Mouse (Mus musculus) liver, embryonic 13.5 days (tissue): ENCODE data around the gene Tuba4a. TPM values are rescaled to one million over a fixed set of nuclear protein-coding genes. Genes with fewer than 3 reads are reported as not detected.

Experiments
- ATAC-seq: fragments of 200-750 bp; cut with Nextera tagmentation; 2 replicates; pipeline ENCODE4 v1.8.0; 2017; ENCODE audit warnings: low read depth, mild to moderate bottlenecking, moderate number of reproducible peaks, moderate library complexity
- DNase-seq: peaks from one replicate; pipeline ENCODE4 v3.0.0; 2022
- H3K27ac ChIP-seq: fragments of 300-500 bp; sonication (generic); 2 replicates; pipeline ENCODE4 v1.5.1; 2015; ENCODE audit warnings: moderate library complexity, mild to moderate bottlenecking, inconsistent platforms
- H3K27me3 ChIP-seq: fragments of 300-500 bp; sonication (generic); 2 replicates; pipeline ENCODE4 v1.6.1; 2015; ENCODE audit warnings: mild to moderate bottlenecking, inconsistent platforms
- H3K36me3 ChIP-seq: fragments of 300-500 bp; sonication (generic); 2 replicates; pipeline ENCODE4 v1.6.1; 2015; ENCODE audit warnings: mild to moderate bottlenecking, inconsistent platforms
- H3K4me1 ChIP-seq: fragments of 300-500 bp; sonication (generic); replicated peaks from 2 replicates; pipeline ENCODE4 v1.6.1; 2015; ENCODE audit warnings: inconsistent platforms
- H3K4me2 ChIP-seq: fragments of 300-500 bp; sonication (generic); 2 replicates; pipeline ENCODE4 v1.6.1; 2015; ENCODE audit warnings: inconsistent platforms, mild to moderate bottlenecking, moderate library complexity
- H3K4me3 ChIP-seq: fragments of 300-500 bp; sonication (generic); replicated peaks from 2 replicates; pipeline ENCODE4 v1.5.1; 2015; ENCODE audit warnings: mild to moderate bottlenecking, inconsistent platforms
- H3K9ac ChIP-seq: fragments of 300-500 bp; sonication (generic); 2 replicates; pipeline ENCODE4 v1.6.1; 2015; ENCODE audit warnings: mild to moderate bottlenecking, inconsistent platforms
- H3K9me3 ChIP-seq: fragments of 300-500 bp; sonication (generic); replicated peaks from 2 replicates; pipeline ENCODE4 v1.6.1; 2016; ENCODE audit warnings: inconsistent platforms
- WGBS: fragments of 180-500 bp; shearing (Covaris S2); methylation state at CpG from one replicate; pipeline ENCODE4 v1.1.7; 2015; ENCODE audit not compliant: insufficient replicate concordance; 5-methylcytosine and 5-hydroxymethylcytosine counted together
- microRNA-seq: library from miRNA; unstranded; fragments of <30 nt; microRNA quantifications from one replicate; pipeline ENCODE4, GENCODE M21; 2016
- polyA plus RNA-seq: library from polyadenylated mRNA; unstranded; fragments of >200 nt; fragmentation: Nextera tagmentation; extraction: Ambion mirVana; gene quantifications from 2 replicates; pipeline ENCODE4 v1.2.1, GENCODE M21; 2015

Tuba4a gene
- polyA plus RNA-seq, 1 experiment from 2014 or later, result 456 TPM

DNA sequence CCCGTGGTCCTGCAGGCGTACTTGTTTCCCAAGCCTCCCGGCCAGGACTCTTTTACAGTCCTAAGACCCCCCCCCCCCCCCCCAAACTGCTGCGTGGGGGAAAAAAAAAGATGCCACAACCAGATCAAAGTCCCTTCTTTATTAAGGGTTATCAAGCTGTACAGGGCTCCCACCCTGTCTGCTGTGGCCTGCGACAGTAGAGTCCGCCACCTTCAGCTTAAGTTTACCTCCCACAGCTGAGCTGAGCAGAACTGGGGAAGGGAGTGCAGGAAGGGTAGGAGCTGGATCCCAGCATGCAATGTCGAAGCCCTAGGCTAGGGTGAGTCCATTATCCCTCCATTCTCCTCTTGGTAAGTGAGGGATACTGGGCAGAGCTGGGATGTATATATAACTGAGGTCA, 38.9 kb downstream of the Tuba4a start:
- Histone ChIP-seq H3K9ac (peak overlapping the region; percentile 99), H3K36me3 (peaks cover 76% of the 10 kb centered on the region), H3K4me3 (peak overlapping the region; percentile 95), H3K27me3 (no peaks in the 10 kb centered on the region), H3K27ac (peak overlapping the region; percentile 100), H3K4me2 (peak overlapping the region; percentile 96), H3K9me3 (0 out of 2 replicates have a peak, but pooled peaks cover 4% of the 10 kb centered on the region), H3K4me1 (peaks cover 55% of the 10 kb centered on the region)
- WGBS, result 36% methylated on average over 7 of the region's 7 CpGs
- no peak for DNase-seq
- ATAC-seq, result 0 out of 2 replicates have a peak, but pooled peaks have one; percentile 10

DNA sequence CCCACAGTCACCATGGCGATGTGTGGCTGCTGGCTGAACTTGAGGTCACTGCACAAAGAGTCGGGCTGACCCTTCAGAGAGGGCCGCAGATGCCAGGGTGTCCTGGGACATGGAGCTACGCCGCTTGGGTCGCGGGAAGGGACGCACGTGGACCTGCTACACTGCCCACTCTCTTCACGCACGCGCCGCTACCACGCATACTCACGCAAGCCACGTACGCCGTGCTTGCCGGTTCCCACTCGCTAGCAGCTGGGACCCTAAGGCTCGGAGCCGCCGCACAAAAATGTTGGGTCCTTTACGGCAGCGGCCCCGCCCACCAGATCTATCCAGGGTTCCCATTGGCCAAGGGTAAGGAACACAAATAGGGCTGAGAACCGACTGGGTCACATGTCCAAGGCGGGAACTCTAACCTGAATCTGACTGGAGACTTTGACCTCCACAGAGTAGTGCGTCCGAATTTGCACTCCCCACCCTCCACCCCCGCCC, 39.5 kb downstream of the Tuba4a start, which contains the start of gene Abcb6:
Abcb6 (minus strand) TSS at position 288 of the 486 bp plus-strand sequence.
- H3K27ac ChIP-seq, result peak within 1 kb of the TSS; percentile 100
- H3K4me1 ChIP-seq, result peaks cover 59% of the 10 kb centered on the region
- peak within 1 kb of the TSS; percentile 95 for H3K4me3 ChIP-seq
- DNase-seq (peak; percentile 92), ATAC-seq (peak; percentile 87)
- WGBS, result under 1% methylated on average over 31 of the region's 31 CpGs
- peaks cover 76% of the 10 kb centered on the region for H3K36me3 ChIP-seq
- 0 out of 2 replicates have a peak, but pooled peaks cover 4% of the 10 kb centered on the region for H3K9me3 ChIP-seq
- H3K27me3 ChIP-seq, result no peaks in the 10 kb centered on the region
- peak within 1 kb of the TSS; percentile 99 for H3K9ac ChIP-seq
- peak within 1 kb of the TSS; percentile 96 for H3K4me2 ChIP-seq

DNA sequence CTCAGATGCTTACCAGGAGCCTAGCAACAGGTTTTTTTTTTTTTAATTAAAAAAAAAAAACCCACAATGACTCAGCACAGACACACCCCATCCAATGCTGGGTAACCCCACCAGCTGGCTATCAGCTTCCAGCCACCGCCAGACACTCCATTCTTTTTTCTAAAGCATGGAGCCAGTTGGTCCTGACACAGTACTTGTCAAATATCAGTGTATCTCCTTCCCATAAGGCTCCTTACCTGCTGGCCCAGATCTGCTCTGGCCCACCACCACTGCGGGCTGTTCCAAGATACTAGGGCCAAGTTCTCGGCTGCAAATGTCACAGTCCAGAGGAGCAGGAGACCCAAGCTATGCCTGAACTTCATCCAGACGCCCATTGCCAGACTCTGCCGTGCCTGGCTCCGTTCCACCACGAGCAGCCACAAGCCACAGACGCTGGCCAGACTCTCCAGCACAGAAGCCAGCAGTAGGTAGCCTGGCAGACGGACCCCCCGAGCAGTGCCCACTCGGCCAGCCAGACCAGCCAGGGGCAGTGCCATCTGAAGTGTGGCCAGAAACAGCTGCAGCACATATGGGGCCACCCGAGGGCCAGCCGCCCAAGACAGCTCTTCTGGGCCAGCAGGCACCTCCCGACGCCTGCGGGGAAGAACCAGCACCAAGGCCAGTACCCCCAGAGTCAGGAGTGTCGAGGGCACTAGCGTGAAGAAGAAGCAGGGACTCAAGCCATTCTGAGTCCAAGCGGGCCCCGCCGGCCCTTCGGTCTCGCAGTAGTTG, 40.1 kb downstream of the Tuba4a start:
- WGBS, result 3% methylated on average over 23 of the region's 23 CpGs
- Histone ChIP-seq H3K9me3 (0 out of 2 replicates have a peak, but pooled peaks cover 4% of the 10 kb centered on the region), H3K36me3 (peaks cover 76% of the 10 kb centered on the region), H3K27me3 (no peaks in the 10 kb centered on the region), H3K9ac (peak overlapping the region; percentile 99), H3K4me1 (peaks cover 59% of the 10 kb centered on the region), H3K27ac (peak overlapping the region; percentile 100), H3K4me2 (peak overlapping the region; percentile 96), H3K4me3 (peak overlapping the region; percentile 95)
- peak; percentile 73 for DNase-seq
- ATAC-seq, result peak; percentile 79

DNA sequence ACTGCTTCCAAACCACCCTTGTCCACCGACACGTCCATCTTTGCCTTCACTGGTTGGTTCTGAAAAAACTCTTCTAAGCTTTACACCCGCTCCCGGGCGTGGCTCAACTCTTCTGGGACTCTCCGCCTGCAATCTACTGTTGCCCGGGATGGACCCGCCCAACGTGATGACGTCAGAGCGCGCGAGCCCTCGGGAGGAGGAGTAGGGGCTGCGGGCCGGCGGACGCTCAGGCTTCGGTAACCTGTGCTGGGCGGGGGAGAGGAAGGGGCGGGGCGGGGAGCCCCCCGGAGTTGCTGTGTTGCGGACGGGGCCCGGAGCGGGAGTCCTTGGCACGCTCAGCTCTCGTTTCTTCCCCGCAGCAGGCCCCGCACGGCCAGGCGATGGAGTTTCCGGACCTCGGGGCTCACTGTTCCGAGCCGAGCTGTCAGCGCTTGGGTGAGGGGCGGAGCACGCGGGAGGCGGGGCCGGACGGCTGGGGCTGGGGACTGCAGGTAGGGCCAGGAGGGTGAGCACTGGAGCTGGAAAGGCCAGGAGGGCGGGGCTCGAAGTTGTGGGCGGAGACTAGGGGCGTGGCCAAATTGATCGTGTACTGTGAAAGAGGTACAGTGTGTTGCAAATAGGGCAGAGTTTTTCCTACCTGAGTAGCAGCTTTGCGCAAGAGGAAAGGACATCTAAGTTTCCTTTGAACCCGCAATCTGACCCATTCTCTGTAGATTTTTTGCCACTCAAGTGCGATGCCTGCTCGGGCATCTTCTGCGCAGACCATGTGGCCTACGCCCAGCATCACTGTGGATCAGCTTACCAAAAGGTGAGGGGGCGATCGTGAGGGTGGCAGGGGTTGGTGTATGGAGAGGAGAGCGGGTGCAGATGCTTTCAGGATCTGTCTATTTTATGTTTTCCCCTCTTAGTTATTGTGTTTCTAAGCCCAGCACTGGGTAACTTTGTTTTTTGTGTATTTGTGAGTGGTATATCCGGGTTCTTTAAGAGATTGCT, 50.9 kb downstream of the Tuba4a start, which contains the start of gene Zfand2b:
Zfand2b (plus strand) TSS at position 175 of the 993 bp plus-strand sequence.
- 3% methylated on average over 59 of the region's 59 CpGs for WGBS
- peak within 1 kb of the TSS; percentile 91 for H3K4me2 ChIP-seq
- peak within 1 kb of the TSS; percentile 93 for H3K9ac ChIP-seq
- H3K27me3 ChIP-seq, result no peaks in the 10 kb centered on the region
- DNase-seq, result peak; percentile 97
- peak within 1 kb of the TSS; percentile 89 for H3K4me3 ChIP-seq
- peaks cover 45% of the 10 kb centered on the region for H3K36me3 ChIP-seq
- peak within 1 kb of the TSS; percentile 98 for H3K27ac ChIP-seq
- peaks cover 35% of the 10 kb centered on the region for H3K4me1 ChIP-seq
- peak; percentile 96 for ATAC-seq
- no peaks in the 10 kb centered on the region for H3K9me3 ChIP-seq

DNA sequence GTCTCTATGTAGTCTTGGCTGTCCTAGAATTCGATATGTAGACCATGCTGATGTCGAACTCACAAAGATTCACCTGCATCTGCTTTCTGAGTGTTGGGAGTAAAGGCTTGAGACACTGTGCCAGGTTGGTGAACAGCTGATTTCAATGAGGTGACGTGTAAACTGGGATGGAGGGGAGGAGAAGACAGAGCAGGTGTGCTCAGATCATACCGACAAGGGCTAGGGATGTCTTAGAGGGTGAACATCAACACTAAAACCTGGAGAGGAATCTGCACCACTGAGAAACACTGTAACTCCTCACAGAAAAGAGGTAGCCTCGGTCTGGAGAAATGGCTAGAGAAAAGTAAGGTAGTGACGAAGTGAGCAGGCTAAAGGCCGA, 51.6 kb downstream of the Tuba4a start:
- no peaks in the 10 kb centered on the region for H3K9me3 ChIP-seq
- H3K9ac ChIP-seq, result peak overlapping the region; percentile 93
- H3K4me1 ChIP-seq, result peaks cover 35% of the 10 kb centered on the region
- no peaks in the 10 kb centered on the region for H3K27me3 ChIP-seq
- peaks cover 38% of the 10 kb centered on the region for H3K36me3 ChIP-seq
- ATAC-seq, result peak; percentile 26
- H3K27ac ChIP-seq, result peak overlapping the region; percentile 98
- DNase-seq, result no peak
- H3K4me2 ChIP-seq, result peak overlapping the region; percentile 91
- H3K4me3 ChIP-seq, result peak overlapping the region; percentile 89
- WGBS, result 9% methylated on average over 7 of the region's 7 CpGs

Small RNA genes within 50 kb of the gene (microRNA-seq; reads per million reads assigned to microRNA genes)
- not detected for gene Gm27943

Other genes with a start within 250 kb of the Tuba4a start
- 5.5 and 6.4 TPM in 2 replicates for gene Nhej1, start 94.7 kb downstream of the Tuba4a start, polyA plus RNA-seq
- 0.85 and 1.1 TPM in 2 replicates for gene Slc23a3, start 86.0 kb downstream of the Tuba4a start, polyA plus RNA-seq
- 45.7 and 46.9 TPM in 2 replicates for gene Cnppd1, start 77.2 kb downstream of the Tuba4a start, polyA plus RNA-seq
- gene Retreg2, start 77.1 kb downstream of the Tuba4a start, polyA plus RNA-seq, result 47.3 and 50.5 TPM in 2 replicates
- gene Zfand2b, start 51.2 kb downstream of the Tuba4a start, polyA plus RNA-seq, result 40.0 and 44.7 TPM in 2 replicates
- 69.9 and 77.9 TPM in 2 replicates for gene Abcb6, start 39.5 kb downstream of the Tuba4a start, polyA plus RNA-seq
- 9.3 and 9.9 TPM in 2 replicates for gene Ankzf1, start 27.7 kb downstream of the Tuba4a start, polyA plus RNA-seq
- gene Atg9a, start 27.7 kb downstream of the Tuba4a start, polyA plus RNA-seq, result 18.2 and 21.0 TPM in 2 replicates
- gene Glb1l, start 9.1 kb downstream of the Tuba4a start, polyA plus RNA-seq, result 3.8 and 5.0 TPM in 2 replicates
- 90.7 and 90.8 TPM in 2 replicates for gene Stk16, start 9.0 kb downstream of the Tuba4a start, polyA plus RNA-seq
- not detected in 2 replicates for gene A630095N17Rik, start 12.2 kb upstream of the Tuba4a start, polyA plus RNA-seq
- 31.2 and 34.7 TPM in 2 replicates for gene Dnajb2, start 16.5 kb upstream of the Tuba4a start, polyA plus RNA-seq
- gene Ptprn, start 44.6 kb upstream of the Tuba4a start, polyA plus RNA-seq, result 0.17 and 0.24 TPM in 2 replicates
- gene Resp18, start 58.5 kb upstream of the Tuba4a start, polyA plus RNA-seq, result not detected in 2 replicates
- gene Dnpep, start 98.1 kb upstream of the Tuba4a start, polyA plus RNA-seq, result 53.1 and 58.0 TPM in 2 replicates
- gene Des, start 140.5 kb upstream of the Tuba4a start, polyA plus RNA-seq, result 5.0 and 5.1 TPM in 2 replicates
- gene Speg, start 155.4 kb upstream of the Tuba4a start, polyA plus RNA-seq, result 10.3 and 10.7 TPM in 2 replicates
- gene Gmppa, start 216.1 kb upstream of the Tuba4a start, polyA plus RNA-seq, result 37.1 and 41.7 TPM in 2 replicates
- gene Asic4, start 230.6 kb upstream of the Tuba4a start, polyA plus RNA-seq, result 0.14 and 0.25 TPM in 2 replicates